Mouse (Mus musculus) midbrain, embryonic 13.5 days (tissue): ENCODE measurements around the gene Cdkal1. TPM values are rescaled to one million over a fixed set of nuclear protein-coding genes. Genes with fewer than 3 reads are reported as not detected.

Experiments used
- ATAC-seq: fragments of 200-750 bp; cut with Nextera tagmentation; 2 replicates; pipeline ENCODE4 v1.8.0; 2017; ENCODE audit warnings: mild to moderate bottlenecking, moderate TSS enrichment, moderate library complexity
- H3K27ac ChIP-seq: fragments of 300-500 bp; sonication (generic); 2 replicates; pipeline ENCODE4 v1.5.1; 2015; ENCODE audit warnings: inconsistent platforms, mild to moderate bottlenecking, moderate library complexity
- H3K27me3 ChIP-seq: fragments of 300-500 bp; sonication (generic); 2 replicates; pipeline ENCODE4 v1.6.1; 2015; ENCODE audit warnings: mild to moderate bottlenecking, inconsistent platforms
- H3K36me3 ChIP-seq: fragments of 300-500 bp; sonication (generic); 2 replicates; pipeline ENCODE4 v1.6.1; 2015; ENCODE audit warnings: mild to moderate bottlenecking, inconsistent platforms
- H3K4me1 ChIP-seq: fragments of 300-500 bp; sonication (generic); replicated peaks from 2 replicates; pipeline ENCODE4 v1.6.1; 2015; ENCODE audit warnings: inconsistent platforms
- H3K4me2 ChIP-seq: fragments of 300-500 bp; sonication (generic); replicated peaks from 2 replicates; pipeline ENCODE4 v1.6.1; 2015; ENCODE audit warnings: moderate library complexity, mild to moderate bottlenecking, inconsistent platforms
- H3K4me3 ChIP-seq: fragments of 300-500 bp; sonication (generic); replicated peaks from 2 replicates; pipeline ENCODE4 v1.5.1; 2015; ENCODE audit warnings: mild to moderate bottlenecking, inconsistent platforms
- H3K9ac ChIP-seq: fragments of 300-500 bp; sonication (generic); replicated peaks from 2 replicates; pipeline ENCODE4 v1.6.1; 2015; ENCODE audit warnings: mild to moderate bottlenecking, inconsistent platforms
- H3K9me3 ChIP-seq: fragments of 300-500 bp; sonication (generic); 2 replicates; pipeline ENCODE4 v1.6.1; 2016; ENCODE audit warnings: mild to moderate bottlenecking, inconsistent platforms
- WGBS: fragments of 180-500 bp; shearing (Covaris S2); methylation state at CpG from one replicate; pipeline ENCODE4 v1.1.7; 2015; 5-methylcytosine and 5-hydroxymethylcytosine counted together
- polyA plus RNA-seq: library from polyadenylated mRNA; unstranded; fragments of >200 nt; fragmentation: Nextera tagmentation; extraction: Ambion mirVana; gene quantifications from 2 replicates; pipeline ENCODE4 v1.2.1, GENCODE M21; 2015

Gene Cdkal1
- polyA plus RNA-seq, 1 experiment from 2014 or later, result 21.8 TPM

DNA sequence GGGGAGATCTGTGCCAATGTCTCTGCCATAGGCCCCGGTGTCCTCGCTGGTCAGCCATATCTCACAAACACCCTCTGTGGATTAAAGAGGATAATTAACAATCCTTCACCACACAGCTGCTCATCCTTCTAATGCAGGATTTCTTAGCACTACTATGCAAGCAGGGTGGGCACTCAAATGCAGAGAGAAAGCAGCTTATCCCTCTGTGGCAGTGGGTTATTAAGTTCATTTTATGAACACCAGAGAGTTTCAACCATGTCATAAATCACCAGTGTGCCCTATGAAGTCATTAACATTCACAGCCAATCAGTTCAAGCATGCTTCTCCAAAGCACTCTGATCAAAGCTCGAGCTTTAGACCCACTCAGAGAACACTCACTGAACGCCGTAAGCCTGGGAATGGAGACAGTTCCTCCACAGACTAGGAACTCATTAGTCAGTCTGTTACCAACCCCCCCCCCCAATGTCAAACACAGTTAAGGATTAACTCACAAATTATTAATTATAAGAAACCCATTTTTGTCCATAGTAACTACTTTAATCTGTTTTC is 303.1 kb downstream of the Cdkal1 start:
- H3K9ac ChIP-seq, result no peak overlapping the region
- no peaks in the 10 kb centered on the region for H3K36me3 ChIP-seq
- no peak for ATAC-seq
- WGBS, result 49% methylated on average over 5 of the region's 5 CpGs
- no peaks in the 10 kb centered on the region; the same call in 1 of the 2 replicates for H3K4me1 ChIP-seq
- H3K9me3 ChIP-seq, result no peaks in the 10 kb centered on the region
- H3K4me2 ChIP-seq, result no peak overlapping the region
- H3K27me3 ChIP-seq, result no peaks in the 10 kb centered on the region
- no peak overlapping the region for H3K4me3 ChIP-seq
- no peak overlapping the region for H3K27ac ChIP-seq

DNA sequence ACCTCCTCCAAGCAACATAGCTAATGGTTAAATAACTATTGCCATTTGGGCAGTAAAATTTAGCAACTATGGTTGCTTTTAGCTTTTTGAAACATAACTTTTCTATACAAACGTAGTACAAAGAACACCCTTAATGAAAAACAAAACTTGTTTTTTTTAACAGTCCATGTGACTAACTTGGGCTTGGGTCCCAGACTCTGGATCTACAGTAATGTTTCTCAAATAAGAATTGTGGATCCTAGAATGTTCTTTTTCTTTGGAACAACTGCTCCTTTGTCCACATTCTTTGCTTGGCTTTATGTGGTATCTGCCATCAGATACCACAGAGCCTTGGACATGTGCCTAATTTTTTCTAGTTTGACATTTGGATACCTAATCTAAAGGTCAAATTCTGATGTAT is 304.6 kb downstream of the Cdkal1 start:
- no peaks in the 10 kb centered on the region; the same call in 1 of the 2 replicates for H3K4me1 ChIP-seq
- H3K9ac ChIP-seq, result no peak overlapping the region
- no peak overlapping the region for H3K27ac ChIP-seq
- H3K4me3 ChIP-seq, result no peak overlapping the region
- no peaks in the 10 kb centered on the region for H3K36me3 ChIP-seq
- no peak for ATAC-seq
- no peaks in the 10 kb centered on the region for H3K27me3 ChIP-seq
- no peaks in the 10 kb centered on the region for H3K9me3 ChIP-seq
- H3K4me2 ChIP-seq, result no peak overlapping the region
- 86% methylated on average over 1 of the region's 1 CpGs for WGBS

DNA sequence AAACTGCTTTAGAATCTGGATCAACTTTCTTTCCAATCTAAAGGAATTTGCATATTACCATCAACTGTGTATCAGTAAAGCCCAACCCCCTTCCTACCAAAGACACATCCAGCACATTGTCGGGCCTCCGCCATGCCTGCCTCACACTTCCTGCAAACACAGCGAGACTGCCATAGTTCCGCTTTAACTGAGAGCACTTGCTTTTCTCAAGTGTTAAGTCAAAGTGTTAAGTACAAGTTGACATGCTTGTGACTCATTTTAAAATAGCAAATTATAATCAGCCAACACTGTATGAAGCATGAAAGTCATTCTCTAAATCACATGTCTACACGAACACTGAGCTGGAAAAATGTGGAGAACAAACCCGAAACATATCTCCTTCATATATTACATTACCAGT is 305.3 kb downstream of the Cdkal1 start:
- Histone ChIP-seq H3K9me3 (no peaks in the 10 kb centered on the region), H3K9ac (no peak overlapping the region), H3K4me3 (no peak overlapping the region), H3K36me3 (no peaks in the 10 kb centered on the region), H3K4me2 (no peak overlapping the region), H3K27ac (no peak overlapping the region), H3K27me3 (no peaks in the 10 kb centered on the region), H3K4me1 (no peaks in the 10 kb centered on the region; the same call in 1 of the 2 replicates)
- 90% methylated on average over 6 of the region's 6 CpGs for WGBS
- no peak for ATAC-seq

GRCm38 (mm10) chr13:29549761-29550160 is 305.7 kb downstream of the Cdkal1 start:
- no peaks in the 10 kb centered on the region for H3K36me3 ChIP-seq
- no peak overlapping the region for H3K4me3 ChIP-seq
- no peak for ATAC-seq
- H3K9ac ChIP-seq, result no peak overlapping the region
- no peaks in the 10 kb centered on the region for H3K27me3 ChIP-seq
- no peak overlapping the region for H3K4me2 ChIP-seq
- no peaks in the 10 kb centered on the region for H3K9me3 ChIP-seq
- no peaks in the 10 kb centered on the region; the same call in 1 of the 2 replicates for H3K4me1 ChIP-seq
- H3K27ac ChIP-seq, result no peak overlapping the region
- 70% methylated on average over 2 of the region's 2 CpGs for WGBS

GRCm38 (mm10) chr13:29537906-29538305 is 317.6 kb downstream of the Cdkal1 start:
- H3K36me3 ChIP-seq, result no peaks in the 10 kb centered on the region
- 0 out of 2 replicates have a peak, but pooled peaks cover 10% of the 10 kb centered on the region for H3K4me1 ChIP-seq
- no peak overlapping the region for H3K9ac ChIP-seq
- no peaks in the 10 kb centered on the region for H3K9me3 ChIP-seq
- H3K4me2 ChIP-seq, result no peak overlapping the region
- WGBS, result 65% methylated on average over 1 of the region's 1 CpGs
- no peaks in the 10 kb centered on the region for H3K27me3 ChIP-seq
- H3K4me3 ChIP-seq, result no peak overlapping the region
- H3K27ac ChIP-seq, result no peak overlapping the region
- ATAC-seq, result no peak

DNA sequence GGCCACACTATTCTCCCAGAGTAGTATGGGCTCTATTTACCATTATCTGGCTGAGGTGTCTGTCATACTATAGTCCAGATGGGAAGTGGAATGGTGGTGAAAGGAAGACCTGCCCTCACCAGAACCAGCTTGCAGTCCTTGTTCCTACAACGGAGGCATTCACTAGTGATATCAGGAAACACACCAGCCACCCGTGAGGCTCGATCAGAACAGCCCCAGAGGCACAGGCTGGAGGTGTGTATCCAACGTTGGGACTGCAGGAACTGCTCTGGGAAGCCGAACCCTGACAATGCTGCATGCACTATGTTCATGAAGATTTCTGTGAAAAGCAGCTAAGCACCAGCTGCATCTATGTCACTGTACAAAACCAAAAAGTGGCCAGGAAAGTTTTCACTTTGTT is 321.9 kb downstream of the Cdkal1 start:
- no peak for ATAC-seq
- Histone ChIP-seq H3K4me1 (0 out of 2 replicates have a peak, but pooled peaks cover 10% of the 10 kb centered on the region), H3K9ac (no peak overlapping the region), H3K27me3 (no peaks in the 10 kb centered on the region), H3K4me3 (no peak overlapping the region), H3K27ac (no peak overlapping the region), H3K36me3 (no peaks in the 10 kb centered on the region), H3K9me3 (no peaks in the 10 kb centered on the region), H3K4me2 (no peak overlapping the region)
- WGBS, result 88% methylated on average over 5 of the region's 5 CpGs

GRCm38 (mm10) chr13:29528344-29528743 is 327.1 kb downstream of the Cdkal1 start:
- H3K4me2 ChIP-seq, result no peak overlapping the region
- no peaks in the 10 kb centered on the region for H3K4me1 ChIP-seq
- H3K9ac ChIP-seq, result no peak overlapping the region
- ATAC-seq, result no peak
- H3K4me3 ChIP-seq, result no peak overlapping the region
- H3K36me3 ChIP-seq, result no peaks in the 10 kb centered on the region
- H3K27me3 ChIP-seq, result no peaks in the 10 kb centered on the region
- WGBS, result 88% methylated on average over 5 of the region's 5 CpGs
- H3K9me3 ChIP-seq, result no peaks in the 10 kb centered on the region
- no peak overlapping the region for H3K27ac ChIP-seq

DNA sequence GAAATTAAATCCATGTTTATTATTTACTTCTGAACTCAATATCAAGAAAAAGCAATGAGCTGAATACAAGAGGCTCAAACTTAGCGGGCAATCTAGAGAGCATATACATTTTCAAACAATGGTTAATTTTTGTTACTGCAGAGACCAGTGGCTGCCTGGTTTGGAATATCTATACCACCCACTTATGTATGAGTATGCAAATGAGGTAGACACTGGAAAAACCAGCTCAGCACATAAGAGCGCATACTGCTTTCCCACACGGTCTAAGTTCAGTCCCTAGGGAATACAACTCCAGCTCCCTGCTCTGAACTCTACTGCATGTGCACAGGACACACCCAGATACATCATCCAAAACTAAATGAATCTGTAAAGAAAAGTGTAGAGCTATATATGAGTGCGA is 334.2 kb downstream of the Cdkal1 start:
- no peaks in the 10 kb centered on the region for H3K4me1 ChIP-seq
- no peak overlapping the region for H3K4me2 ChIP-seq
- ATAC-seq, result 0 out of 2 replicates have a peak, but pooled peaks have one; percentile 30
- 79% methylated on average over 4 of the region's 4 CpGs for WGBS
- no peak overlapping the region for H3K9ac ChIP-seq
- H3K27ac ChIP-seq, result no peak overlapping the region
- H3K36me3 ChIP-seq, result no peaks in the 10 kb centered on the region
- no peaks in the 10 kb centered on the region for H3K9me3 ChIP-seq
- no peaks in the 10 kb centered on the region for H3K27me3 ChIP-seq
- no peak overlapping the region for H3K4me3 ChIP-seq

GRCm38 (mm10) chr13:29514071-29514470 is 341.4 kb downstream of the Cdkal1 start:
- no peak overlapping the region for H3K9ac ChIP-seq
- WGBS, result 90% methylated on average over 1 of the region's 1 CpGs
- no peak overlapping the region for H3K4me3 ChIP-seq
- H3K36me3 ChIP-seq, result no peaks in the 10 kb centered on the region
- no peaks in the 10 kb centered on the region for H3K4me1 ChIP-seq
- H3K27ac ChIP-seq, result no peak overlapping the region
- no peaks in the 10 kb centered on the region for H3K27me3 ChIP-seq
- H3K9me3 ChIP-seq, result no peaks in the 10 kb centered on the region
- H3K4me2 ChIP-seq, result no peak overlapping the region
- ATAC-seq, result no peak

DNA sequence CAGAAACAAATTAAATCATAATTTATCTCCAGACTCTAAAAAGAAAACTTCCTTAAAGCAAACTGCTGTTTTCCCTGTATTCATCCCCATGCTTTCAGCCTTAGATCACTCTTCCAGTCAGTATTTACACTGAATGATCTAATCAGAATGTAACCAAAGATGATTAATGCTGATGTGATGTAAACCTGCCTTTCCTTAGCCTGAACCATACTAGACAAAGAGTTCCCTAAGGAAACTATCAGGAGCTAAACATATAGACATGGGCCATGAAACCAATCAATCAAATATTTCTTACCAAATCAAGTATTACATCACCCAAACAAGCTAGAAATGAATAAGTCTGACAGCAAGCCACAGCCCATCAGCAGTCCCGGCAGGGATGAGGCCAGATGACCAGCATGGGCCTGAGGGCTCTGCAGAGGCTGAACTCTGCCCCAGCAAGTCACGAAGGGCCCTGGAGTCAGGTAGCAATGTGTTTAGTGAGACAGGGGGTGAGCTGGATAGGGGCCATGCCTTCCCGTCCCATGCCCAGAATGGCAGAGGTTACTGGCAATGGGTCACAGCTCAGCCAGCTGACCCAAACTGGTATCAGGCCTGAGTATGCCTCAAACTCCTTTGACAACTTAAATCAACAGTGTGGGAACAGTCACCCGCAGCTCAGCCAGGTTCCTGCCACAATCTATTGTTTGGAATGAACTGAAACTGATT is 350.5 kb downstream of the Cdkal1 start:
- 56% methylated on average over 4 of the region's 4 CpGs for WGBS
- H3K4me1 ChIP-seq, result peaks cover 9% of the 10 kb centered on the region
- no peak overlapping the region for H3K4me3 ChIP-seq
- no peaks in the 10 kb centered on the region for H3K9me3 ChIP-seq
- ATAC-seq, result no peak
- H3K27ac ChIP-seq, result no peak overlapping the region
- H3K9ac ChIP-seq, result no peak overlapping the region
- H3K27me3 ChIP-seq, result no peaks in the 10 kb centered on the region
- H3K36me3 ChIP-seq, result no peaks in the 10 kb centered on the region
- no peak overlapping the region for H3K4me2 ChIP-seq

DNA sequence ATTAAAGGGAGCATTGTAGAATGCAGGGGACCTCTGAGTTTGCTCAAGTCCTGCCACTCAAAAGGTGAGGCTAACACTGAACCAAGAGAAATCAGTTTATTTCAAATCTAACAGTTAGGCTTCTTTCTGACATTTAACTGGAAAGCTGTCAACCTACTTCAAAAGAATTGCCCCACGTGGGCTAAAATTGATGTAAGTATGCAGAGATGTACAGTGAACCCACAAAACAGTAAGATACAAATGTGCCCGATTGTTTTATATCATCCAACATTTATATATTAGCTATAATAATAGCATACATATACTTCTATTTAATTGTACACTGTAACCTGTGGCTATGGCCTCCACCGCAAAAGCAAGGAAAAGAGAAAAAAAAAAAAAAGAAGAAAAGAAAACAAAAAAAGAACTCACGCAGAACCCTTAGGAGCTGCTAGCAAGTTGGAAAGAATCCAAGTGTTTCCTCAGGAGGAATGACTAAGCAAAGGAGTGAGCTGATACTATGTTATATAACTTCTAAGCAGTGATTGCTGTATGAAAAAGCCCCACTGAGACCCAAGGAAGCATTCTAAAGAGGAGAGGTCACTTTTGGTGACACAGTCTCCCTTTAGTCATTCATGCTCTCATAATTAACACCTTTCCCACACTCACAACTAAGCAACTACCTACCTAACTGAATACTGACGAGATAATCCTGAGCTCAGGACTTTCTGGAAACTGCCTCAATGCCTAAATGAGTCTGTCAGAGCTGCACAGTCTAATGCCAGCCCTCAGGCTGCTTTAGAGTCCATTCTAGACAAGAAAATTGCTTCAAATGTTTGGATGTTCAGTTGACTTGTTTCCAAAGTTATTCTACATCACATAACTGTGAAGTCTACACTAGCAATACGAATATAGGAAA is 352.1 kb downstream of the Cdkal1 start:
- Histone ChIP-seq H3K4me3 (no peak overlapping the region), H3K9me3 (no peaks in the 10 kb centered on the region), H3K36me3 (no peaks in the 10 kb centered on the region), H3K9ac (no peak overlapping the region), H3K27me3 (no peaks in the 10 kb centered on the region), H3K4me1 (peaks cover 9% of the 10 kb centered on the region), H3K4me2 (no peak overlapping the region), H3K27ac (no peak overlapping the region)
- WGBS, result 74% methylated on average over 6 of the region's 6 CpGs
- ATAC-seq, result no peak

DNA sequence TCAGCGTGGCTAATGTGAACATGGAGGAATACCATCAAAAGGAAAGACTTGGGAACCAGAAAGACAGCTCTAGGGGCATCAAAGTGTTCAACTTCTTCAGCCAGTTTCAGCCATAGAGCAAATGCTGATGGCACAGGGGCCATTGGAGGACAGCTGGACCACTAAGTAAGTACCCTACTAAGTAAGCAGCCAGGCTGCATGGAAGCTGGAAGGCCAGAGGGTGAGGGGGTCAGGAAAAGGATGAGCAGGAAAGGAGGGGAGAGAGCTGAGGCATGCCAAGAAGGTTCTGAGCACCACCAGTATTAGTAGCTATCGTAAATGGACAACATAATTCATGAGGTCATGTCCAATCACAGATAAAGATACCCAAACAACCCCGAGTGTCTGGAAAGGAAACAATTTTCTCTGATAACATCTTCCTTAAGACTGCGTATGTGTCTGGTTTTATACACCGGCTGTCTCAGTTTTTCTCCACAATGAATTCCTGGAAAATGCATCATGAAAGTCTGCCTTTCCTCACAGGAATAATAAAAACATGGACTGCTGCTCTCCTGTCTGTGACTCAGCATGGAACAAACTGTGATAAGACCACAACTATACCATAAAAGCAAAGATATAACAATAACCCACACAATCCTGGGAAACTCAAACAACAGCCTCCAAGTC is 352.9 kb downstream of the Cdkal1 start:
- H3K36me3 ChIP-seq, result no peaks in the 10 kb centered on the region
- H3K9me3 ChIP-seq, result no peaks in the 10 kb centered on the region
- ATAC-seq, result no peak
- no peak overlapping the region for H3K4me2 ChIP-seq
- 89% methylated on average over 5 of the region's 5 CpGs for WGBS
- no peak overlapping the region for H3K27ac ChIP-seq
- H3K4me1 ChIP-seq, result peaks cover 9% of the 10 kb centered on the region
- H3K27me3 ChIP-seq, result no peaks in the 10 kb centered on the region
- H3K9ac ChIP-seq, result no peak overlapping the region
- H3K4me3 ChIP-seq, result no peak overlapping the region
